Mouse (Mus musculus) forebrain, embryonic 10.5 days (tissue): ENCODE data around the gene Itsn1. TPM values are rescaled to one million over a fixed set of nuclear protein-coding genes. Genes with fewer than 3 reads are reported as not detected.

Source experiments
- DNase-seq: peaks from one replicate; pipeline ENCODE4 v3.0.0-alpha.2; 2017; ENCODE audit warnings: low spot score; ENCODE audit errors: extremely low spot score
- H3K27ac ChIP-seq: fragments of 300-500 bp; sonication (generic); 2 replicates; pipeline ENCODE4 v1.5.1; 2016; ENCODE audit warnings: mild to moderate bottlenecking
- H3K27me3 ChIP-seq: fragments of 300-500 bp; sonication (generic); 2 replicates; pipeline ENCODE4 v1.6.1; 2016; ENCODE audit warnings: mild to moderate bottlenecking; ENCODE audit not compliant: poor library complexity, severe bottlenecking
- H3K36me3 ChIP-seq: fragments of 300-500 bp; sonication (generic); replicated peaks from 2 replicates; pipeline ENCODE4 v1.6.1; 2016; ENCODE audit warnings: mild to moderate bottlenecking, moderate library complexity
- H3K4me1 ChIP-seq: fragments of 300-500 bp; sonication (generic); 2 replicates; pipeline ENCODE4 v1.6.1; 2016
- H3K4me3 ChIP-seq: fragments of 300-500 bp; sonication (generic); 2 replicates; pipeline ENCODE4 v1.5.1; 2016; ENCODE audit warnings: mild to moderate bottlenecking, moderate library complexity
- H3K9me3 ChIP-seq: fragments of 300-500 bp; sonication (generic); 2 replicates; pipeline ENCODE4 v1.6.1; 2016; ENCODE audit warnings: mild to moderate bottlenecking, moderate library complexity
- WGBS: fragments of 180-500 bp; shearing (Covaris S2); methylation state at CpG from one replicate; pipeline ENCODE4 v1.1.7; 2016; 5-methylcytosine and 5-hydroxymethylcytosine counted together
- polyA plus RNA-seq: library from polyadenylated mRNA; unstranded; fragments of >200 nt; fragmentation: Nextera tagmentation; extraction: Ambion mirVana; gene quantifications from 2 replicates; pipeline ENCODE4 v1.2.1, GENCODE M21; 2016

The Itsn1 gene
- polyA plus RNA-seq, 1 experiment from 2014 or later: 38.7 TPM

GRCm38 (mm10) chr16:91764414-91764813 lies 35.3 kb downstream of the Itsn1 start:
- no peaks in the 10 kb centered on the region for H3K9me3 ChIP-seq
- peak overlapping the region; percentile 60; the same call in 1 of the 2 replicates for H3K27ac ChIP-seq
- no peak overlapping the region for H3K4me3 ChIP-seq
- no peak for DNase-seq
- no peaks in the 10 kb centered on the region for H3K27me3 ChIP-seq
- H3K36me3 ChIP-seq: peaks cover 6% of the 10 kb centered on the region
- H3K4me1 ChIP-seq: peaks cover 40% of the 10 kb centered on the region
- WGBS: 89% methylated on average over 6 of the region's 6 CpGs

DNA sequence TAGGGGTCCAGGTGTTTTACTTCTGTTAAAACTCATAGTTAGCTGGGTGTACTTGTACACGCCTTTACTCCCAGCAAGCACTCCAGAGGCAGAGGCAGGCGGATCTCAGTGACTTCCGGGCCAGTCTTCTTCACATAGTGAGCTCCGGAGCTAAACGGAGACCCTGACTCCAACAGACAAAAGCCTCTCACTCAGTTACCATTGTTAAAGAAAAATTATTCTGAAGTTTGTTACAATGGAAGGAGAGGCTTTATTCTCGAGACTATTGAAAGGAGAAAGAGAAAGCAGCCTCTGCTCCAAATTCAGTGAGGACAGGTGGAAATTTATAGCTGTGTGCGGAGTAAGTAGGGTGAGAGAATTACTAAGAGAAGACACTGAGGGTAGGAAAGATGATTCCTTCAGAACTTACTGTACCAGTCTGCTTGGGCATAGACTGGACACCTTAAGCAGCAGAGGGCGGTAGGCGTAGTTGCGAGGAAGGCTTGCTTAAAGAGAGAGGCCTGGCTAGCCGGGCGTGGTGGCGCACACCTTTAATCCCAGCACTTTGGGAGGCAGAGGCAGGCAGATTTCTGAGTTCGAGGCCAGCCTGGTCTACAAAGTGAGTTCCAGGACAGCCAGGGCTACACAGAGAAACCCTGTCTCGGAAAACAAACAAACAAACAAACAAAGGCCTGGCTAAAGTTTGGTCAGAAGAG lies 36.2 kb downstream of the Itsn1 start:
- 93% methylated on average over 15 of the region's 15 CpGs for WGBS
- no peak for DNase-seq
- Histone ChIP-seq H3K27ac (no peak overlapping the region), H3K36me3 (peaks cover 5% of the 10 kb centered on the region), H3K4me1 (peaks cover 48% of the 10 kb centered on the region), H3K27me3 (no peaks in the 10 kb centered on the region), H3K4me3 (no peak overlapping the region), H3K9me3 (no peaks in the 10 kb centered on the region)

DNA sequence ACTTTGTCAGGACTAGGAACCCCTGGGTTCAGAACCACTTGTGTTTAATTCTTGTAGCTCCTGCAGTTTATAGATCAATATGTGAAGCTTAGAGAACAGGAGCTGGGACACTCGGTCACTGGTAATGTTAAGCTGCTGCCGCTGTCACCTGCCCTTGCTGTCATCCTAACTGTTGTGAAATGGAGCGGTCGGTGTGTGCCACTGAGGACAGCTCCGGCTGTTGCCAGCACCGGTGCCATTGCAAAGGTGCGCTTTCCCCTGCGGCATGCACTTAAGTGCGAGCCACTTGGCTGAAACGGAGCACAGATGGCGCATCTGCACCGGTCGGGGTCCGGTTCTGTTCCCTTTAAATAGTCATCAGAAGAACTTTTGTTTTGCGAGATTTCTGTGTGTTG lies 36.7 kb downstream of the Itsn1 start:
- Histone ChIP-seq H3K4me1 (peaks cover 53% of the 10 kb centered on the region), H3K9me3 (no peaks in the 10 kb centered on the region), H3K27me3 (no peaks in the 10 kb centered on the region), H3K27ac (no peak overlapping the region), H3K4me3 (no peak overlapping the region), H3K36me3 (no peaks in the 10 kb centered on the region)
- WGBS: 94% methylated on average over 15 of the region's 15 CpGs
- DNase-seq: no peak

DNA sequence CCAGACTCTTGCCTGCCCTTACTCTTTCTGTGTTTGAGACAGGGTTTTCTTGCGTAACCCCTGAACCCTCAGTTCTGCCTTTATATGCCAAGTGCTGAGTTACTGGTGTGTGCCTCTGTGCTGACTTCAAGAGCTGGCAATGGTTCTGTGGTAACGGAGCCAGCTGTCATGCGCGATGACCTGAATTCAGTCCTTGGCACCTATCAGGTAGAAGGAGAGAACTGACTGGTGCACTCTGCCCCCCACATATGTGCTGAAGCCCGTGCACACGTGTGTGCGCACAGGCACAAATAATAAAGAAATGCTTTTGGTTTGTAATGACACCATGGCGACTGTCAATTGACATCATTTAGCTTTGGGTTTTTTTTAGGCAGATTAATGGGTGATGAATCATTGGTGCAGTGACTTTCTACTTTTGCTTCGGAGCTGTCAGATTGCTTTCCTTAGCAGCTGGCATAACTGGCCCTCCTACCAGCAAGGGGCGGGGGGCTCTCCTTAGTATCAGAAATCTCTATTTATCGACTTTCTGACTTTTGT lies 38.2 kb downstream of the Itsn1 start:
- 94% methylated on average over 11 of the region's 11 CpGs for WGBS
- H3K9me3 ChIP-seq: no peaks in the 10 kb centered on the region
- H3K4me3 ChIP-seq: no peak overlapping the region
- no peaks in the 10 kb centered on the region for H3K36me3 ChIP-seq
- no peak for DNase-seq
- no peak overlapping the region for H3K27ac ChIP-seq
- H3K27me3 ChIP-seq: no peaks in the 10 kb centered on the region
- H3K4me1 ChIP-seq: peaks cover 52% of the 10 kb centered on the region

- Histone ChIP-seq H3K27me3 (no peaks in the 10 kb centered on the region), H3K4me1 (peaks cover 43% of the 10 kb centered on the region), H3K9me3 (no peaks in the 10 kb centered on the region), H3K36me3 (no peaks in the 10 kb centered on the region), H3K4me3 (no peak overlapping the region), H3K27ac (no peak overlapping the region)
- no peak for DNase-seq
- WGBS: 94% methylated on average over 6 of the region's 6 CpGs
Measured at GRCm38 (mm10) chr16:91768586-91768985, 39.5 kb downstream of the Itsn1 start.

- Histone ChIP-seq H3K4me3 (no peak overlapping the region), H3K27ac (no peak overlapping the region), H3K9me3 (no peaks in the 10 kb centered on the region), H3K27me3 (no peaks in the 10 kb centered on the region), H3K4me1 (peaks cover 32% of the 10 kb centered on the region), H3K36me3 (no peaks in the 10 kb centered on the region)
- DNase-seq: no peak
- 83% methylated on average over 5 of the region's 5 CpGs for WGBS
Measured at GRCm38 (mm10) chr16:91769911-91770310, 40.8 kb downstream of the Itsn1 start.

- H3K27ac ChIP-seq: no peak overlapping the region
- no peak for DNase-seq
- H3K4me1 ChIP-seq: peaks cover 32% of the 10 kb centered on the region
Measured at GRCm38 (mm10) chr16:91770662-91771061, 41.6 kb downstream of the Itsn1 start.

DNA sequence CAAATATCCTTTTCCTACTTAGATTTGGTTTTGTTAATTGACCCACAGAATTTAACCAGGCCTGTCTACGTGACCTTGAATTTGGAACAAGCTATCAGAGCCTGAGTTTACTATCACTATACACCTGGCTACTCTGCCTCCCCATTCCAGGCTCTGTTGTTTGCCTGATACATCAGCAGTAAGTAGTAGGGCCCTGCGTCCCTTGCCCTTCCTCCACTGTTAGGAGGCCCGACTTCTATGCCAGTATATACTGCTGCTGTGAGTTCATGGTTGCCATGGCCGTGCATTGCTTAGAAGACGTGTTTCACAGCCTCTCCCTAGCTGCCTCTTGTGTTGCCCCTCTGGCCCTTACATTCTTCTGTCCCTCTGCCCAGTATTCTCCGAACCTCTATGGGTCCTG lies 42.3 kb downstream of the Itsn1 start:
- Histone ChIP-seq H3K27ac (no peak overlapping the region), H3K9me3 (no peaks in the 10 kb centered on the region), H3K4me1 (peaks cover 31% of the 10 kb centered on the region), H3K27me3 (no peaks in the 10 kb centered on the region), H3K4me3 (no peak overlapping the region), H3K36me3 (no peaks in the 10 kb centered on the region)
- no peak for DNase-seq
- WGBS: 89% methylated on average over 6 of the region's 6 CpGs

More at GRCm38 (mm10) chr16:91770662-91771061, 41.6 kb downstream of the Itsn1 start:
- no peaks in the 10 kb centered on the region for H3K9me3 ChIP-seq
- H3K4me3 ChIP-seq: no peak overlapping the region
- 26% methylated on average over 5 of the region's 5 CpGs for WGBS
- no peaks in the 10 kb centered on the region for H3K27me3 ChIP-seq
- no peaks in the 10 kb centered on the region for H3K36me3 ChIP-seq

DNA sequence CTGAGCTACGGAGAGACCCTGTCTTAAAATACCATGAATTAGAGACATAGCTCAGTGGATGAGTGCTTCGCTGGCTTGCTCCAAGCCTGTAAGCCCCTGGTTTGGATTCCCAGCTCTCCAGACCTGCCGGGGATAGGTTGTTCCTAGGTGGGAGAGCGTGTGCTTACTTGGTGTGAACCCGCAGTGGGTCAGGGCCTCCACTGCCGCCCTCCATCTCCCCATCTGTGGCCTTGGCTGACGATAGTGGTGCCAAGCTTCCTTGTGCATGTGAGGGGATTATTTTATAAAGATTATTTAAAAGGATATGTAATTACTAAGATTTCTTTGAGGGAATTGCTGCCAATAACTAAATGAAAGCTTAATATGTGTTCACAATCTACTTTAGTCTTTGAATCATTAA lies 43.5 kb downstream of the Itsn1 start:
- no peaks in the 10 kb centered on the region for H3K9me3 ChIP-seq
- DNase-seq: no peak
- no peak overlapping the region for H3K27ac ChIP-seq
- no peaks in the 10 kb centered on the region for H3K36me3 ChIP-seq
- H3K27me3 ChIP-seq: no peaks in the 10 kb centered on the region
- no peak overlapping the region for H3K4me3 ChIP-seq
- peaks cover 26% of the 10 kb centered on the region for H3K4me1 ChIP-seq
- 89% methylated on average over 7 of the region's 7 CpGs for WGBS

DNA sequence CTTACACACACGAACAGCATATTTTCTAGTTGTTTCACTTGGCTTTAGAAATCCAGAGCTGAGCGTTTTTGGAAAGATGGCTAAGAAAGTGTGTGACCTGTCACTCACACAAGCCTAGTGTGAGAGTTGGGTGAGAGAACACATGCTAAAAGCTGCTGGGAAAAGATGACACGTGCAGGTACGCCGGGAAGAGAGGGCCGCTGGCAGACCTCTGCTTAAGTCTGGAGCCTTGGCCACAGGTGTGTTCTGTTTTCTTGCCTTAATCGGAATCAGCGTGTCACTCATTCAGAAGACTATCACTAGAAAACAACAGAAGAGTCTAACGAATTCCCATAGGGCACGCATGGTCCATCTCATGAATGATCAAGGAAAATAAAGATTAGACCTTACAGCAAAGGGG lies 50.5 kb downstream of the Itsn1 start:
- no peak for DNase-seq
- Histone ChIP-seq H3K9me3 (no peaks in the 10 kb centered on the region), H3K36me3 (peaks cover 10% of the 10 kb centered on the region), H3K4me1 (0 out of 2 replicates have a peak, but pooled peaks cover 4% of the 10 kb centered on the region), H3K27ac (no peak overlapping the region), H3K27me3 (no peaks in the 10 kb centered on the region), H3K4me3 (no peak overlapping the region)
- 89% methylated on average over 10 of the region's 10 CpGs for WGBS

DNA sequence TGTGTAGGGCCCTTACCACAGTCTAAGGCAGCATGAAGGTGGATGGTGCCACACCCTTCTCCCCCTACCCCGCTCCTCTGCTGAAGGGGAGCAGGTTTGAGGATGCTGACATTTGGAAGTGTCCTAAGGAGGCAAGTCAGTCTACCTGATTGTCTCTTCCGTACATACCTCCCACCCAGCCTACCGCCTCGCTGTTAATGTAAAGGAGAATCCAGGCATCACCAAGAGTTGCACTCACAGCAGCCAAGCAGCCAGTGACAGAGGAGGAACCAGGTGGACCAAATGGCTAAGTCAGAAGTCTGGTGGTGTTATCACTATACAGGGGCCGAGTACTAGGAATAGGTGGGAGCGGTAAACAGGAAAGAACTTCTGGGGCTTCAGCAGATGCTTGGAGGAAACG lies 51.1 kb downstream of the Itsn1 start:
- no peak for DNase-seq
- Histone ChIP-seq H3K4me1 (0 out of 2 replicates have a peak, but pooled peaks cover 4% of the 10 kb centered on the region), H3K27ac (no peak overlapping the region), H3K27me3 (no peaks in the 10 kb centered on the region), H3K4me3 (no peak overlapping the region), H3K9me3 (no peaks in the 10 kb centered on the region), H3K36me3 (peaks cover 16% of the 10 kb centered on the region)
- WGBS: 90% methylated on average over 7 of the region's 7 CpGs

GRCm38 (mm10) chr16:91780826-91781225 lies 51.7 kb downstream of the Itsn1 start:
- H3K27ac ChIP-seq: no peak overlapping the region
- 97% methylated on average over 3 of the region's 3 CpGs for WGBS

GRCm38 (mm10) chr16:91783191-91783590 lies 54.1 kb downstream of the Itsn1 start:
- H3K4me3 ChIP-seq: no peak overlapping the region
- H3K27ac ChIP-seq: no peak overlapping the region
- WGBS: 94% methylated on average over 7 of the region's 7 CpGs
- no peaks in the 10 kb centered on the region for H3K9me3 ChIP-seq
- DNase-seq: no peak
- H3K4me1 ChIP-seq: no peaks in the 10 kb centered on the region
- peaks cover 46% of the 10 kb centered on the region for H3K36me3 ChIP-seq
- H3K27me3 ChIP-seq: no peaks in the 10 kb centered on the region

More at GRCm38 (mm10) chr16:91780826-91781225, 51.7 kb downstream of the Itsn1 start:
- H3K4me1 ChIP-seq: 0 out of 2 replicates have a peak, but pooled peaks cover 3% of the 10 kb centered on the region
- no peak overlapping the region for H3K4me3 ChIP-seq
- no peak for DNase-seq
- no peaks in the 10 kb centered on the region for H3K9me3 ChIP-seq
- H3K27me3 ChIP-seq: no peaks in the 10 kb centered on the region
- peaks cover 22% of the 10 kb centered on the region for H3K36me3 ChIP-seq
